Mouse (Mus musculus) hindbrain, postnatal 0 days (tissue): ENCODE measurements around the gene Il5. TPM values are rescaled to one million over a fixed set of nuclear protein-coding genes. Genes with fewer than 3 reads are reported as not detected.

Experiments
- ATAC-seq: fragments of 200-750 bp; cut with Nextera tagmentation; 2 replicates; pipeline ENCODE4 v1.8.0; 2017; ENCODE audit warnings: mild to moderate bottlenecking, moderate TSS enrichment, moderate library complexity
- DNase-seq: peaks from one replicate; pipeline ENCODE4 v3.0.0-alpha.2; 2015; ENCODE audit warnings: low spot score
- H3K27ac ChIP-seq: fragments of 300-500 bp; sonication (generic); 2 replicates; pipeline ENCODE4 v1.5.1; 2014; ENCODE audit warnings: mild to moderate bottlenecking
- H3K27me3 ChIP-seq: fragments of 300-500 bp; sonication (generic); 2 replicates; pipeline ENCODE4 v1.6.1; 2014; ENCODE audit warnings: low read length, mixed read lengths; ENCODE audit not compliant: insufficient read depth
- H3K36me3 ChIP-seq: fragments of 300-500 bp; sonication (generic); 2 replicates; pipeline ENCODE4 v1.6.1; 2014; ENCODE audit warnings: low read length, mixed read lengths; ENCODE audit not compliant: insufficient read depth
- H3K4me1 ChIP-seq: fragments of 300-500 bp; sonication (generic); 2 replicates; pipeline ENCODE4 v1.6.1; 2014; ENCODE audit warnings: antibody characterized with exemption, low read length, mixed read lengths; ENCODE audit not compliant: insufficient read depth
- H3K4me2 ChIP-seq: fragments of 300-500 bp; sonication (generic); 2 replicates; pipeline ENCODE4 v1.6.1; 2014; ENCODE audit warnings: low read depth, mild to moderate bottlenecking, low read length, moderate library complexity, mixed read lengths
- H3K4me3 ChIP-seq: fragments of 300-500 bp; sonication (generic); 2 replicates; pipeline ENCODE4 v1.5.1; 2014; ENCODE audit warnings: low read length
- H3K9ac ChIP-seq: fragments of 300-500 bp; sonication (generic); replicated peaks from 2 replicates; pipeline ENCODE4 v1.6.1; 2014; ENCODE audit warnings: mild to moderate bottlenecking, low read length, moderate library complexity, mixed read lengths
- H3K9me3 ChIP-seq: fragments of 300-500 bp; sonication (generic); 2 replicates; pipeline ENCODE4 v1.6.1; 2016; ENCODE audit warnings: low read length, mixed read lengths
- CTCF ChIP-seq: IDR thresholded peaks from 2 replicates; pipeline ENCODE4 v1.5.1; 2016; ENCODE audit warnings: antibody characterized with exemption, control low read depth, low read depth
- WGBS: fragments of 180-500 bp; shearing (Covaris S2); extraction: QIAGEN DNeasy Blood & Tissue Kit; methylation state at CpG from one replicate; pipeline ENCODE4 v1.1.7; 2014; 5-methylcytosine and 5-hydroxymethylcytosine counted together
- microRNA-seq, 2 experiments: library from miRNA; unstranded; fragments of <30 nt; microRNA quantifications; one replicate each; pipeline ENCODE4; 2016
- polyA plus RNA-seq: library from polyadenylated mRNA; unstranded; fragments of >200 nt; fragmentation: Nextera tagmentation; extraction: Ambion mirVana; gene quantifications from 2 replicates; pipeline ENCODE4 v1.2.1, GENCODE M21; 2015
- total RNA-seq: library from RNA; depleted of rRNA; stranded (reverse); fragments of >200 nt; gene quantifications from 2 replicates; pipeline ENCODE4 v1.2.3, GENCODE M21; 2014; rRNA removed

Gene Il5
- total and polyA plus RNA-seq, 2 experiments from 2014 or later, result not detected

GRCm38 (mm10) chr11:53773087-53773486 lies 52.5 kb downstream of the Il5 start, which contains the start of gene Gm17334:
Gene Gm17334 (minus strand): TSS chr11:53773187.
- ATAC-seq, result no peak

GRCm38 (mm10) chr11:53773641-53774360 lies 53.2 kb downstream of the Il5 start:
- Histone ChIP-seq H3K36me3 (no peaks in the 10 kb centered on the region), H3K9ac (no peak overlapping the region), H3K9me3 (no peaks in the 10 kb centered on the region), H3K4me1 (no peaks in the 10 kb centered on the region), H3K27ac (no peak overlapping the region), H3K4me2 (no peak overlapping the region), H3K27me3 (no peaks in the 10 kb centered on the region), H3K4me3 (no peak overlapping the region)
- no peak for ATAC-seq
- TF ChIP-seq CTCF, result no peak
- 88% methylated on average over 16 of the region's 16 CpGs for WGBS
- DNase-seq, result no peak

More at GRCm38 (mm10) chr11:53773087-53773486, 52.5 kb downstream of the Il5 start, which contains the start of gene Gm17334:
- no peak within 1 kb of the TSS for H3K4me3 ChIP-seq
- H3K4me2 ChIP-seq, result no peak within 1 kb of the TSS
- H3K27me3 ChIP-seq, result no peaks in the 10 kb centered on the region
- no peaks in the 10 kb centered on the region for H3K9me3 ChIP-seq
- no peak within 1 kb of the TSS for H3K9ac ChIP-seq
- no peak for DNase-seq
- H3K27ac ChIP-seq, result no peak within 1 kb of the TSS
- no peaks in the 10 kb centered on the region for H3K4me1 ChIP-seq
- WGBS, result 90% methylated on average over 5 of the region's 5 CpGs
- TF ChIP-seq CTCF, result no peak
- no peaks in the 10 kb centered on the region for H3K36me3 ChIP-seq

Small RNA genes within 50 kb of the gene (microRNA-seq; reads per million reads assigned to microRNA genes)
- gene Mir7671, result 0 reads per million in 2 experiments

Other genes starting within 250 kb of the Il5 start
- not detected in 2 replicates for gene Gm9945, start 240.6 kb upstream of the Il5 start, total RNA-seq
- 0.39 and 0.53 TPM in 2 replicates for gene Gm9945, start 240.6 kb upstream of the Il5 start, polyA plus RNA-seq
- gene Sowaha, start 240.5 kb upstream of the Il5 start, total RNA-seq, result 8.7 and 10.6 TPM in 2 replicates
- gene Sowaha, start 240.5 kb upstream of the Il5 start, polyA plus RNA-seq, result 4.1 and 4.2 TPM in 2 replicates
- gene Sept8, start 201.5 kb upstream of the Il5 start, total RNA-seq, result 55.3 and 56.6 TPM in 2 replicates
- 19.1 and 20.9 TPM in 2 replicates for gene Sept8, start 201.5 kb upstream of the Il5 start, polyA plus RNA-seq
- gene Kif3a, start 153.4 kb upstream of the Il5 start, total RNA-seq, result 73.7 and 82.9 TPM in 2 replicates
- 332 and 344 TPM in 2 replicates for gene Kif3a, start 153.4 kb upstream of the Il5 start, polyA plus RNA-seq
- not detected in 2 replicates for gene Il4, start 102.1 kb upstream of the Il5 start, total RNA-seq
- gene Il4, start 102.1 kb upstream of the Il5 start, polyA plus RNA-seq, result 3.8 and 3.9 TPM in 2 replicates
- gene Il13, start 86.1 kb upstream of the Il5 start, total RNA-seq, result not detected in 2 replicates
- not detected in 2 replicates for gene Il13, start 86.1 kb upstream of the Il5 start, polyA plus RNA-seq
- gene Rad50, start 13.5 kb upstream of the Il5 start, total RNA-seq, result 4.1 and 4.2 TPM in 2 replicates
- 11.7 and 12.8 TPM in 2 replicates for gene Rad50, start 13.5 kb upstream of the Il5 start, polyA plus RNA-seq
- gene Irf1, start 49.2 kb downstream of the Il5 start, total RNA-seq, result 3.3 and 8.5 TPM in 2 replicates
- gene Irf1, start 49.2 kb downstream of the Il5 start, polyA plus RNA-seq, result 3.7 and 4.4 TPM in 2 replicates
- gene Gm17334, start 52.4 kb downstream of the Il5 start, total RNA-seq, result not detected in 2 replicates
- not detected in 2 replicates for gene Gm17334, start 52.4 kb downstream of the Il5 start, polyA plus RNA-seq
- not detected in 2 replicates for gene Gm12216, start 138.5 kb downstream of the Il5 start, total RNA-seq
- gene Gm12216, start 138.5 kb downstream of the Il5 start, polyA plus RNA-seq, result 1.2 and 1.9 TPM in 2 replicates
- 10.3 and 19.1 TPM in 2 replicates for gene Slc22a5, start 170.9 kb downstream of the Il5 start, total RNA-seq
- gene Slc22a5, start 170.9 kb downstream of the Il5 start, polyA plus RNA-seq, result 12.4 and 12.6 TPM in 2 replicates